Mouse (Mus musculus): ENCODE measurements around the gene Plk5.

The Plk5 gene

DNA sequence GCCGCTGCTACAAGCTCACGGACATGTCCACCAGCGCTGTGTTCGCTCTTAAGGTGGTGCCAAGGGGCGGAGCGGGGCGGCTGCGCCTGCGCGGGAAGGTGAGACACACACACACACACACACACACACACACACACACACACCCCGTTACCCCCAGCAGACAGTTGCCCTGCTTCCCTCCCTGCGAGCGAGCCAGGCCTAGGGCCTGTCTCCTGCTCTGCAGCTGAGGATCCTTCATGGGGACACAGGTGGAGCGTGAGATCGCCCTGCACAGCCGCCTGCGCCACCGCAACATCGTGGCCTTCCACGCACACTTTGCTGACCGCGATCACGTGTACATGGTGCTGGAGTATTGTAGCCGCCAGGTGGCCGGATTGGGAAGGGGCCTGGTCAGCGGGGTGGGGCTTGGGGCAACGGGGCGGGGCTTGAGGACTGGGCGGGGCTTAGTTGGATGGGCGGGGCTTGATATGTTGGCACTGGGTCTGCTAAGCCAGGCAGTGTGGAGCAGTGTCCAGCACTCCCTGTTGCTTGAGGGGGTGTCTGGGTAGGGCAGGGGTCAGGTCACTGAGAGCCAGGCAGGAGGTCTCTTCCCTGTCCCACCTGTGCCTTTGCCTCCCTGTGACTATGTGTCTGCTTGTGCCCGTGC is 1.9 kb downstream of the Plk5 start:
- DNase-seq = peak; percentile 87

DNA sequence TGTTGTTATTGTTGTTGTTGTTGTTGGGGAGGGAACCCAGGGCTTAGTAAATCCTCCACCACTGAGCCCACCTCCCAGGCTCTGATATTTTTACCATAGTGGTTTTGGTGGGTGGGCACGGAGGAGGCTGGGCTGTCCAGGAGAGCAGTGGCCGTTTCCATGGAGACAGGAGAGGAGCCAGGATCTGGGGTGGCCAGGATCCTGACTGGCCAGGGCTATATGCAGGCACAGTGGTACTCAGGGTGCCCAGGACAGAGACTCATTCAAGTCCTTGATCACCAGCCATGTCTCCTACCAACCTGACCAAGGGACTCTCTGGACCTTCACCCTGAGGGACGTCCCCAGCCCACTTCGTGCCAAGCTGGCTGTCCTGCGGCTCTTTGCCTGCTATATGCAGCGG is 7.5 kb downstream of the Plk5 start:
- DNase-seq = no peak

DNA sequence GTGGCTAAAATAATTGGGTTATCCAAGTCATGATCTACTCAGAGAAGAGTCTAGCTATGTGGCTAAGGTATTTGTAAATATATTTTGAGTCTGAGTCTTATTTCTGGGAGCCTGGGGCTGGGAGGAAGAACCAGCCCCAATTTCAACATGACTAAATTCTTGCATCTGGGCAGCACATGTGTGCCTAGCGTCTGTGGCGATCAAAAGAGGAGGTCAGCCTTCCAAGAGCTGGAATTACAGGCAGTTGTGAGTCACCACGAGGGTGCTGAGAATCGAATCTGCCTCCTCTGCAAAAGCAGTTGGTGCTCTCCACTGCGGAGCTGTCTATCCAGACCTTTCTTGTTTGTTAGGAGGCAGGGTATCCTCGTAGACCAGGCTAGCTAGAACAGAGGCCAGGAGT is 9.5 kb downstream of the Plk5 start:
- DNase-seq = no peak

DNA sequence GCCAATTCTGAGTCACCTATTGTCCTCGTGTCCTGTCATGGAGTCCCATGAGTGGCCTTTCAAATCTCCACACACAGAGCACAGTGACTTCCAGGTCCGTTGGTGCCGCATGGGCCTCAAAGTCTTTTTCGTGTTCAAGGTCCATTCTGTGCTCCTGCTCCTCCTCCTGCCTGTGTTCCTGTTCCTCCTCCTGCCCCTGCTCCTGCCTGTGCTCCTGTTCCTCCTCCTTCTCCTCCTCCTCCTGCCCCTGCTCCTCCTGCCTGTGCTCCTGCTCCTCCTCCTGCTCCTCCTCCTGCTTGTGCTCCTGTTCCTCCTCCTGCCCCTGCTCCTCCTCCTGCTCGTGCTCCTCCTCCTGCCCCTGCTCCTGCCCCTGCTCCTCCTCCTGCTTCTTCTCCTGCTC is 11.7 kb downstream of the Plk5 start:
- DNase-seq = no peak

DNA sequence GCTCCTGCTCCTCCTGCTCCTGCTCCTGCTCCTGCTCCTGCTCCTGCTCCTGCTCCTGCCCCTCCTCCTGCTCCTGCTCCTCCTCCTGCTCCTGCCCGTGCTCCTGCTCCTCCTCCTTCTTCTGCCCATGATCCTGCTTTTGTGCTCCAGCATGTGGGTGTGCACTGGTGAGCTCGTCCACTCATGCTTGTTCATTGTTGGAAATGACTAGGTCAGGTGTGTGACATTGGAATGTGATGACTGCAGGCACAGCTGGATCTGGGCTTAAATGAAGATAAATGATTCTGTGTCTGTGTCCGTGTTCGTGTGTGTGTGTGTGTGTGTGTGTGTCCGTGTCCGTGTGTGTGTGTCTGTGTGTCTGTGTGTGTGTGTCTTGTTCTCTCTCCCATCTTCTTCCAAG is 12.1 kb downstream of the Plk5 start:
- DNase-seq = no peak

DNA sequence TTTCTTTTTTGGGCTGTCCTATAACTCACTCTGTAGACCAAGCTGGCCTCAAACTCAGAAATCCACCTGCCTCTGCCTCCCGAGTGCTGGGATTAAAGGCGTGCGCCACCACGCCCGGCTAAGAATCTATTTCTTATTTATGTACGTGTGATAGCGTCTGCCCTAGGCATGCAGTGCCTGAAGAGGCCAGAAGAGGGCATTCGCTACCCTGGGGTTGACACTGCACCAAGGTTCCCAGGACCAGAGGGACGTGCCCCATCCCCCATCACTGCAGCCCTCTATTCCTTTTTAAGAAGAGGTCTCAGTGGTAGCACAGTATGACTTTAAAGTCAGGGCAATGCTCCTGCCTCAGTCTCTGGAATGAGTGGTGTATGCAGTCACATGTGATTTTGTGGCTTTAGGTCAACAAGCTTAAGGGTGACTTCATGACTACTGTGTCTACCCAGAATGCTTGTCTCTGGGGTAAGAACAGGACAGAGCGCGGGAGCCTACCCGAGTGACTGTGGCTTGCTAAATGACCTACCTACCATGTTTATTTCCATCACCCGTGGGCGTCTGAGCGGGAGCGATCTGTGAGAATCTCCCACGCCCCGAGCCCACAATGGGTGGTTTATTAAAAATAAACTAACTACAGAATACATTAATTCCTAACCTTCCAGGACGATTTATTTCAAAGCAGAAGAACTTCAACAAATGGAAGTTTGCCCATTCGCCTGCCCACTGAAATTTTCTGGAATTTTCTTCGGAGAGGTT is 13.9 kb downstream of the Plk5 start:
- DNase-seq = no peak

DNA sequence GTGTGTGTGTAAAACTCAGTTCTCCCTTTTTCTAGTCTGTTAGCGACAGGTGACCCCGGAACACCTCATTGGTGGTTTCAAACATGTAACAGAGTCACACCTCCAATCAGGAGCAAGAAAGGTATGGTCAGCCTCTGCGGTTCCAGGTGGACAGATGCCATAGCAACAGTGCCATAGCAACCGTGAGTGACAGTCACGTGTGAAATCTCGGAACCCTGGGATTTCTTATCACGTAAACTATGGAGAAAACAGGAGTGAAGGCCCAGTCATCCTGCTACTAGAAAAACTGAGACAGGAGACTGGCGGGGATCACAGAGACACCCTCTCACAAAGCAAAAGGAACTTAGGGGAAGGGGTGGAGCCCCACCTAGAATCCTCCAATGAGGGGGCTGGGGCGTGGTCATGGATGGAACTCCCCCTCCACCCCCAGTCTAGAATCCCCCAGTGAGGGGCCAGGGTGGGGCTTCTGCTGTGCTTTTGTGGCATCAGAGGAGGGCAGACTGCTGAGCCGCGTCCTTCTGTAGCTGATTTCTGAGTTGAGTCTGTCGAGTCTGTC is 15.2 kb downstream of the Plk5 start:
- DNase-seq = peak; percentile 78

DNA sequence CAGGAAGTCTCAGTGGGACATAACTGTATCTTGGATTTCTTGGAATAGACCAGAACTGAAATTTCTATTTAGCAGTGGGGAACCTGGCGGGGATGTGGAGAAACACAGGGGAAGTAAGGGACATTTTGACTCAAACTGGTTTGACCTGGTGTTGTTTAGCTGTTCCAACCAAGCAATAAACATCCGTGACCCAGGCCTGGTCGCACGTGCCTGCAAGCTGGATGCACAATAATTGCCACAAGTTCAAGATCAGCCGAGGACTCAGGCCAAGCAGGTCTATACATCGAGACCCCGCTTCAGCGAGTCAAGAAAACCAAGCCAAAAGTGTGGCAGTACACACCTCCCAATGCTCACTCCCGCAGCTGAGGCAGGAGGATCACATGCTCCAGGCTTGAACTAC is 15.7 kb downstream of the Plk5 start:
- DNase-seq = no peak

DNA sequence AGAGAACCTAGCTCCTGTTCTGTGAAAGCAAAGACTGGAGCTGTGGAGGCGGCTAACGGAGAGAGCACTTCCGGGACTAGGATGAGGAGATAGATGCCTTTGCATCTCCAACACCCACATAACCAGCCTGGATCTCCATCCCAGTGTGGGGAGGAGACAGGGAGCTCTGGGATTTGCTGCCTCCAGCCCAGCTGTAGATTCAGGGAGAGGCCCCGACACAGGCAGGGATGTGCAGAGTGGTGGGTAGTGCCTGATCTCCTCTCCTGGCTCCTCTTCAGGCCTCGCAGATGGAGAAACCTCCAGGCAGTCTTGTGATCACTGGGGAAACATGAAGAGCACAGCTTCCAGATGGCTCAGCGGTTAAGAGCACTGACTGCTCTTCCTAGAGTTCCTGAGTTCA is 16.4 kb downstream of the Plk5 start:
- no peak for DNase-seq

DNA sequence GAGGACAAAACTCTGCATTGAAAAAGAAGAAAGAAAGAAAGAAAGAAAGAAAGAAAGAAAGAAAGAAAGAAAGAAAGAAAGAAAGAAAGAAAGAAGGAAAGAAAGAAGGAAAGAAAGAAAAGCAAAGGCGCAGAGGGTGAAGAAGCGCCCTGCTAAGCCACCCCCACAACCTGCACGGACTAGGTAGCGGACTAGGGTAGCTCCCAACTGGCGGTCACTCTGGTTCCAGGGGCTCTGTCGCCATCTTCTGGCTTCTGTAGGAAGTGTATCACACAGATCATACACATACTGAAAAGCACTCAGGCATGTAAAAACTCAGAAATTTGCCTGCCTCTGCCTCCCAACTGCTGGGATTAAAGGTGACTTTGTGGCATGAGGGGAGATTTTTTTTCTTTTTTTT is 17.8 kb downstream of the Plk5 start:
- peak; percentile 81 for DNase-seq

DNA sequence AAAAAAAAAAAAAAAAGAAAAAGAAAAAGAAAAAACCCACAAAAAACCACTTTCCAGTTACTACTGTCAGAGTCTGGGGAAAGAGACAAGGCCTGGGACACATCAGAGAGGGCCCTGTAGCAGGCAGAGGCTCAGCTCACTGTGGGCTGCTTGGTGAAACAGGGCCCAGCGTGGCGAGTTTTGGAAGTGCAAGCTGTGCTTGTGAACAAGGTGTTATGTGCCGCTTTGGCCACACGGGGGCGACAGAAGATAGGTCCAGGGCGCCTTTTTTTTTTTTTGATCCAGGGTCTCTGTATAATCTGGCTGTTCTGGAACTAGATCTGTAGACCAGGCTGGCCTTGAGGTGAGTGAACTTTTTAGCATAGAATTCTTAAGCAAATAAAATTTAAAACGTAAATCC is 19.9 kb downstream of the Plk5 start:
- peak; percentile 86 for DNase-seq

DNA sequence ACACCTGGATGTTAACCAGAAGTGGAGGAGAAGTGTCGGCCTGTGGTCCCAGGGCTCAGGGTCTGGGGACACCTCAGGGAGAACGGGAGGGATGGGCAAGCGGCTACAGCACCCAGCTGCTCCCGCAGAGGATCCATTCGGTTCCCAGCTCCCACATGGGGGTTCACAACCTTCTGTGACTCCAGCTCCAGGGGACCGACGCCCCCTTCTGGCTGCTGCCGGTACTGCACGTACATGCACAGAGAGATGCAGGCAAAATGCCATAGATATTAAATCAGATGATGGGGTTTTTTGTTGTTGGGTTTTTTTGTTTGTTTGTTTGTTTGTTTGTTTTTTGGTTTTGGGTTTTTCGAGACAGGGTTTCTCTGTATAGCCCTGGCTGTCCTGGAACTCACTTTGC is 21.5 kb downstream of the Plk5 start:
- no peak for DNase-seq

DNA sequence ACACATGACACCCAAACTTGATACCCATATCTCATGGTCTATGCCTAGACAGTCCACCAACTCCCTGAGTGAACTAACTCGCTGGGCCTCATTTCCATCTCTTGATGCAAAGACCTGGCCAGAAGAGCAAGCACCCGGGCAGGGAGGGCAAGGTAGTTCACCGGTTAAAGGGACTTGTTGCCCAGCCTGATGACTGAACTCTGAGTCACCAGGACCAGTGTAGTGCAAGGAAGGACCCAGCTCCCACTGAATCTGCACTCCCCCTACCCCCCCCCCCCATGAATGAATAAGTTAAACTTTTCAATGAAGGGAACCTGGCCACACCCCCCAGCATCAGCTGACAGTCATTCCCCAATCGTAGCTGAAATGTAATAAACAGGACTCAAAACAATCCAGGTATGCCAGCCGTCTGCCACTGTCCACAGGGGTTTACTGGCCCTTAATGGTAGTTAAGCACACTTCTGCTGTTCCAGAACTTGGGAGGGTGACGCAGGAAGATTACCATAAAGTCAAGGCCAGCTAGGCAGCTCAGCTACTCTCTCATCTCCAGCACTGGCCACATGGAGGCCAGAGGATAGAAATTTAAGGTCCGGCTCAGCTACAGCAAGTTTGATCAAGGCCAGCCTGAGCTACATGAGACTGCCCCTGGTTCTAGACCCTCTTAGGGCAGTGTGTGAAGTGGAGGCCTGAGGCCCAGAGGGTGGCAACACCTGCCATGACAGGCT is 26.5 kb downstream of the Plk5 start:
- DNase-seq = no peak

DNA sequence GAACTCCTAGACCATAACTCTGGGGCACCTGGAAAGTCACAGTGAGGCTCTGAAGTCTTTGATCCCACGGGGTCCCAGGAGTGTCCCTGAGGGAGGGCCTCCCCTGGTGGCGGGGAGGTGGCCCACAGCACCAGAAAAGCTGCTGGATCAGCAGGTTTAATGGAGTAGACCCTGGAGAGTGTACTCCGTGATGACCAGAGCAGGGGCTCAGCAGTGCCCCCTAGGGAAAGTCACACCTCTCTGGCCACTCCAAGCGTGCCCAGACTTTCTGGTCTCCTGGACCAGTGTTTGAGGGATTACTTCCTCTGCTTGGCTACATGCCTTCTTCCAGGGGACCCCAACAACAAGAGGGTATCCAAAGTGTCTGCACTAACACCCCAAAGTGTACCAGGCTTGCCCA is 27.2 kb downstream of the Plk5 start:
- DNase-seq = peak; percentile 54

DNA sequence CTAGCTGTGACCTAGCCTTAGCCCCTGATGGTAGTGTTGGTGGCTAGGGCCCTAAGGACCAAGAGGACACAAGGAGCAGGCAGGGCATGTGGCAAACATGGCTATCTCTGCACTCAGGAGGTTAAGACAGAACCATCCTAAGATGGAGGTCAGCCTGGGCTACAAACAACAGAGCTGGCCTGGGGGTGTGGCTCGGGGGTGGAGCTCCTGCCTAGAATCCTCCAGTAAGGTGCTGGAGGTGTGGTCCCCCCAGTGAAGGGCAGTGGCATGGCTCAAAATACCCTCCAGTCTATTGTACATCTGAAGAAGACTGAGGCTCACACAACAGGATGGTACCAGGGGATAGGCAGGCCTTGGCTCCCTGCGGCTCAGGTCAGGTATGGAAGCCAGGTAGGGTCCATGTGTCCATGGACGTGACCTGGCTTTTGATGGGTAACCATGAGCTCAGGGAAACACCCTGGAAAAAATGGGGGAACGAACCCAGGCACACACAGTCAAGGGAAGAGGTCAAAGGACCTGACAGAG is 27.9 kb downstream of the Plk5 start:
- DNase-seq = peak; percentile 54

DNA sequence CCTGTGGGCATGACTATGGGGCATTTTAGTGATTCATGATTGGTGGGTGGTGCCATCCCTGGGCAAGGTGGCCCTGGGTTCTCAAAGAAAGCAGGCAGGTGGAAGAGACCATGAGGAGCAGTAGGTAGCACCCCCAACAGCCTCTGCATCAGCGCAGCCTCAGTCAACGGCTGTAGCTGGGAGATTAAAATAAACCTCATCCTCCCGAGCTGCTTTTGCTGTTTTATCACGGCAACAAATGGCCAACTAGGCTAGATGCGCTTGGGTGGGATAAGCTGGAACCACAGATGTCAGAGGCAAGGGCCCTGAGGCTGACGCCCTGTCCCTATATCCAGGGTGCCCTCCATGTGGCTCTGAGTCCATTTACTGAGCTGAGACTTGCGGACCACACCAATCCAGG is 28.4 kb downstream of the Plk5 start:
- no peak for DNase-seq

DNA sequence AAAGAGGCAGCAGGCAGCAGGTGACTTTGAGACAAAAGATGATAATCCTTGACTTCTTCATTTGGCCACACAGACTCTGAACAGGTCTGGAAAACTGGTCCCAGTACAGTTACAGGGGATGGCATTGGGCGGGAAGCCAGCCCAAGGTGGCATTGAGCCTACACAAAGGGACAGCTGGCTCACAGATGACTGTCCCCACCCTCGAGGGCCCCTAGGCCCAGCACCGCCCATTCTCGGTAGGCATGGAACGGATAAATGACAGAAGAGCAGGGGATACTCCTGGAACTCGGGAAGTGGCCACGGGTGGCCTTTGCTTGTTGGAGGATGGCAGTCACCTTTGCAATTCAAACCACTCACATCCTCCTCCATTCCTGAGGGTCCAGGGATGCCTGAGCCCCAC is 29.1 kb downstream of the Plk5 start:
- DNase-seq = no peak

DNA sequence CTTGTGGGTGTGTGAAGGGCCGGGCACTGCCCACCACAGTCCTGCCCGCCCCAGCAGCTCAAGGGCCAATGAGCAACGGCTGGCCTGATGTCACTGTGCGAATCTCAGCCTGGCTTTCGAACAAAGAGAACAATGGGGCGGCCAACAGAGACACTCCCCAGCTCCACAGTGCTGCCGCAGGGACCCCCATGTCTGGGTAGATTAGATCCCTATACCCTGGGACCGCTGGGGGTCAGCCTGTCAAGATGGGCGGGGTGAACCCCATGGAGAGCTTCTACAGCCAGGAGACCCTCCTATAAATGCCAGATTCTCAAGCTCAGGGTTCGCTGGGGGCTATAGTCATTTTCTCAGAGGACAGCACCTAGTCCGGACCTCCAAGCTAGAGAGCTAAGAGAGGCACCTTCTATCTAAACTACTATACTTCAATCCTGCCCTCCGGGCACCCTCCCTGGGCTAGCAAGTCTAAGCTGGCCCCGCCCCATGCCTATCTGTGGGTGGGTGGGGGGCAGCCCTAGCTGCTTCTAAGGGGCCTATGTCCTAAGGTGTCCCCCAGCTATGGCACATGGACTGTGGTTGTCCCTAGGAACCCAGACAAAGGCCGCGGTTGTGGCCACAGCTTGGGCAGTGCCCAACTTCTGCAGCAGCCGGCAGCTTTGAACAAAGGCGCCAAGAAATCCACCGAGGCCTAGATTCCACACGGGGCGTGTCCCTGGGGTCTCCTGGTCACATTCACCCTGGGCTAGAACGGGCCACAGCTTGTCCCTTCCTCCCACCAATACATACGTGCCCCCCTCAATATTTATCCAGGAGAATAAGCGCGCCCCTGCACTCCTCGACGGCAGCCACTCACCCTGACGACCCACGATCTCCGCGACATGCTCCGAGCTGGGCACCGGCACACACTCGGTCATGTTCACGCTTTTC is 29.8 kb downstream of the Plk5 start:
- DNase-seq = no peak

DNA sequence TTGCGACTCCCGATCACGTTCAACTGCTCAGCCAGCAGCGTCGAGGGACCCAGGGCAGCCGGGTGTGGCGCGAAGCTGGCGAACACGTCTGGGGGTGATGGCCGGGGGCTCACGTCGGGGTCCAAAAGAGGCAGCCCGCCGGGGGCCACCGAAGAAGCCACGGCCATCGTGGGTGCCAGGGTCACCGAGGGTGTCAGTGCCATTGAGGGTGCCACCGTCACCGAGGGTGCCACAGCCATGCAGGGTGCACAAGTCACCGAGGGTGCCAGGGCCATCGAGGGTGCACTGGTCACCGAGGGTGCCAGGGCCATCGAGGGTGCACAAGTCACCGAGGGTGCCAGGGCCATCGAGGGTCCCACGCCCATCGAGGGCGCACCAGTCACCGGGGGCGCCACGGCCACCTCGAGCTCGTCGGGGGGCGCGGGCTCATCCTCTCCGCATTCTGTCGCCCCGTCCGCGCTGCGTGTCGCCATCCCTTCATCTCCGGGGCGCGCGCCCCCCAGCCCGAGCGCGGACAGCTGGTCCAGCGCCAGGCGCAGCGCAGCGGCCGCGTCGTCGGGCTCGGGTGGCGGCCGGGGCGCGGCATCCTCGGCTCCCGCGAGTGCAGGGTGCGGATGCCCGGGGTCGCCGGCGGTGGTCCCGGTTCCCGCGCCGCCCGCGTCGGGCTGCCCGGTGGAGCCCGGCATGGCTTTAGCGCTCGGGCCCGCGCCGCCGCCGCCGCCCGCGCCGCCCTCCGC is 30.6 kb downstream of the Plk5 start:
- no peak for DNase-seq

DNA sequence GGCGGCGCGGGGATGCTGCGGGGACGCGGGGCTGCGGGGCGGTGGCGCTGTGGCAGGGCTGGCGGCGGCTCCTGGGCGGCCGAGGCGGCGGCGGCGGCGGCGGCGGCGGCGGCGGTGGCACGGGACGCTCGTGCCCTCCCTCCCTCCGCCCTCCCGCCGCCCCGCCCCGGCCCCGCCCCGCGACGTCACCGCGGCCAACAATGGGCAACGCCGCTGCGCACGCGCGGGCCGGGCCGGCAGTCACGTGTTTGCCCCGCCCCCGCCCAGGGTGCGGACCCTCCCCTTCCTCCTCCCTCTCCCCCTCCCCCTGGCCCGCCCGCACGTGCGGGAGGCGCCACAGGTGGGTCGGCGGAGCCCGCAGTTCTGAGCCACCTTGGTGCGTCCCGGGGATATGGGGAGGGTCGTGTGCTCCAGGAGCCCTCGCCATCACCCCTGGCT is 31.3 kb downstream of the Plk5 start, which contains the start of gene Mex3d:
Gene Mex3d, minus strand, starts transcription at position 138 of the 438 bp plus-strand sequence.
- peak; percentile 82 for DNase-seq

DNA sequence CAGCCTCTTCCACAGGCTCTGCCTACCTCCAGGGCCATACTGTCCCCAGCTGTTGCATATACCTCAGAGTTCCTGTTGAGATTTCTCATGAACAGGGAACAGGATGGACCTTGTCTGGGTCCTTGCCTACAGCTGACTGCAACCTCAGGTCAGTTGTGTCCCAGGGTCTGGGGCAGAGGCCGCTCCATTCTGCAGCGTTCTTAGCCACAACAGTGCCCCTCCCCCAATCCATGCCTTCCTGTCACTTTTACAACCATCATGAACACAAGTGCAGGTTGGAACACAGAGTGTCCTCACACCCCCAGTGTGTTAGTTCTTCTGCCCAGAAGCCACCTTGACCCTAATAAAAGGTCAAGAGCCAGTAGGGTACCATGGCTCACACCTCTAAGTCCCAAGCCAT is 32.5 kb downstream of the Plk5 start:
- peak; percentile 54 for DNase-seq

Data from cerebellum, adult 11-12 months (tissue).